Mouse (Mus musculus) olfactory bulb, adult 2 months (tissue): Measurements from ENCODE around the gene Prl7a2. TPM values are rescaled to one million over a fixed set of nuclear protein-coding genes. Genes with fewer than 3 reads are reported as not detected.

Experiments
- H3K27ac ChIP-seq: fragments of 200-500 bp; 2 replicates; pipeline ENCODE4 v1.5.1; 2012; ENCODE audit warnings: low read depth, low read length; ENCODE audit not compliant: insufficient read depth
- H3K4me1 ChIP-seq: fragments of 200-500 bp; 2 replicates; pipeline ENCODE4 v1.6.1; 2012; ENCODE audit warnings: low read length; ENCODE audit not compliant: control insufficient read depth, insufficient read depth
- H3K4me3 ChIP-seq: fragments of 200-500 bp; 2 replicates; pipeline ENCODE4 v1.5.1; 2012; ENCODE audit warnings: mild to moderate bottlenecking, low read depth, low read length, moderate library complexity; ENCODE audit not compliant: insufficient read depth
- CTCF ChIP-seq: fragments of 200-500 bp; IDR thresholded peaks from 2 replicates; pipeline ENCODE4 v1.5.1; 2012; ENCODE audit warnings: low read depth, mild to moderate bottlenecking, low read length, moderate library complexity; ENCODE audit not compliant: insufficient read depth
- POLR2A ChIP-seq: fragments of 200-500 bp; IDR thresholded peaks from 2 replicates; pipeline ENCODE4 v1.6.1; 2012; ENCODE audit warnings: mild to moderate bottlenecking, low read depth, low read length, moderate library complexity; ENCODE audit not compliant: insufficient read depth
- WGBS: fragments of 180-500 bp; shearing (Covaris S2); methylation state at CpG from one replicate; pipeline ENCODE4 v1.1.7; 2018; 5-methylcytosine and 5-hydroxymethylcytosine counted together
- polyA plus RNA-seq: library from polyadenylated mRNA; stranded (reverse); fragments of >200 nt; gene quantifications from 2 replicates; pipeline ENCODE4 v1.2.4, GENCODE M21; 2012; ENCODE audit warnings: low replicate concordance; ENCODE audit not compliant: missing spikeins, insufficient read depth, insufficient read length

The Prl7a2 gene
- polyA plus RNA-seq, result not detected in 2 replicates

- TF ChIP-seq CTCF (no peak), POLR2A (no peak)
- Histone ChIP-seq H3K4me1 (no peaks in the 10 kb centered on the region), H3K27ac (no peak within 1 kb of the TSS), H3K4me3 (no peak within 1 kb of the TSS)
- WGBS, result 89% methylated on average over 4 of the region's 4 CpGs
Observed at GRCm38 (mm10) chr13:27667936-27668335, at the start of gene Prl7a2. Gene Prl7a2, minus strand, starts transcription at chr13:27668036.

GRCm38 (mm10) chr13:27716636-27717035, 48.8 kb upstream of the Prl7a2 start, which contains the start of gene Prl7d1:
Gene Prl7d1, minus strand, starts transcription at chr13:27716736.
- Histone ChIP-seq H3K4me3 (no peak within 1 kb of the TSS), H3K4me1 (no peaks in the 10 kb centered on the region), H3K27ac (no peak within 1 kb of the TSS)
- no peak for TF ChIP-seq CTCF
- no peak for TF ChIP-seq POLR2A
- 91% methylated on average over 5 of the region's 5 CpGs for WGBS

- Histone ChIP-seq H3K27ac (no peak overlapping the region), H3K4me3 (no peak overlapping the region), H3K4me1 (no peaks in the 10 kb centered on the region)
- WGBS, result 72% methylated on average over 2 of the region's 2 CpGs
- no peak for TF ChIP-seq CTCF
- no peak for TF ChIP-seq POLR2A
Observed at GRCm38 (mm10) chr13:27706521-27706920, 38.7 kb upstream of the Prl7a2 start.

- H3K4me3 ChIP-seq, result no peak overlapping the region
Observed at GRCm38 (mm10) chr13:27660747-27661146, 7.1 kb downstream of the Prl7a2 start.

GRCm38 (mm10) chr13:27642393-27642792, 25.4 kb downstream of the Prl7a2 start, which contains the start of gene Prl7a1:
Gene Prl7a1, minus strand, starts transcription at chr13:27642493.
- 93% methylated on average over 3 of the region's 3 CpGs for WGBS
- Histone ChIP-seq H3K4me1 (no peaks in the 10 kb centered on the region), H3K27ac (no peak within 1 kb of the TSS), H3K4me3 (no peak within 1 kb of the TSS)
- TF ChIP-seq POLR2A, result no peak
- no peak for TF ChIP-seq CTCF

More at GRCm38 (mm10) chr13:27660747-27661146, 7.1 kb downstream of the Prl7a2 start:
- Histone ChIP-seq H3K4me1 (no peaks in the 10 kb centered on the region), H3K27ac (no peak overlapping the region)
- WGBS, result 72% methylated on average over 2 of the region's 2 CpGs
- TF ChIP-seq POLR2A, result no peak
- TF ChIP-seq CTCF, result no peak

- Histone ChIP-seq H3K4me3 (no peak within 1 kb of the TSS), H3K27ac (no peak within 1 kb of the TSS), H3K4me1 (no peaks in the 10 kb centered on the region)
- TF ChIP-seq POLR2A, result no peak
- TF ChIP-seq CTCF, result no peak
- WGBS, result 85% methylated on average over 4 of the region's 4 CpGs
Observed at GRCm38 (mm10) chr13:27610482-27610881, 57.4 kb downstream of the Prl7a2 start, which contains the start of gene Prl7b1. Gene Prl7b1, minus strand, starts transcription at chr13:27610582.

Other genes starting within 250 kb of the Prl7a2 start
- gene Prl8a6, start 229.3 kb downstream of the Prl7a2 start, polyA plus RNA-seq, result not detected in 2 replicates
- not detected in 2 replicates for gene Prl8a8, start 154.8 kb downstream of the Prl7a2 start, polyA plus RNA-seq
- not detected in 2 replicates for gene Prl8a9, start 103.4 kb downstream of the Prl7a2 start, polyA plus RNA-seq
- gene Prl8a1, start 85.9 kb downstream of the Prl7a2 start, polyA plus RNA-seq, result not detected in 2 replicates
- not detected in 2 replicates for gene Prl7b1, start 57.5 kb downstream of the Prl7a2 start, polyA plus RNA-seq
- gene Prl7a1, start 25.5 kb downstream of the Prl7a2 start, polyA plus RNA-seq, result not detected in 2 replicates
- gene Prl7d1, start 48.7 kb upstream of the Prl7a2 start, polyA plus RNA-seq, result not detected in 2 replicates
- not detected in 2 replicates for gene Prl7c1, start 112.8 kb upstream of the Prl7a2 start, polyA plus RNA-seq
- not detected in 2 replicates for gene Prl2a1, start 133.6 kb upstream of the Prl7a2 start, polyA plus RNA-seq
- not detected in 2 replicates for gene Prl2c1, start 181.3 kb upstream of the Prl7a2 start, polyA plus RNA-seq